Mouse (Mus musculus): ENCODE results near the gene Ttll2. TPM values are rescaled to one million over a fixed set of nuclear protein-coding genes. Genes with fewer than 3 reads are reported as not detected.
"Not testable (repeated sequence)": the region's sequence is repeated elsewhere in the genome, so short reads cannot be mapped to it uniquely, and the experiment has no call there.

Ttll2 gene
- polyA plus RNA-seq (2016; fragmentation: Nextera tagmentation; extraction: Ambion mirVana), result not detected in 2 replicates

DNA sequence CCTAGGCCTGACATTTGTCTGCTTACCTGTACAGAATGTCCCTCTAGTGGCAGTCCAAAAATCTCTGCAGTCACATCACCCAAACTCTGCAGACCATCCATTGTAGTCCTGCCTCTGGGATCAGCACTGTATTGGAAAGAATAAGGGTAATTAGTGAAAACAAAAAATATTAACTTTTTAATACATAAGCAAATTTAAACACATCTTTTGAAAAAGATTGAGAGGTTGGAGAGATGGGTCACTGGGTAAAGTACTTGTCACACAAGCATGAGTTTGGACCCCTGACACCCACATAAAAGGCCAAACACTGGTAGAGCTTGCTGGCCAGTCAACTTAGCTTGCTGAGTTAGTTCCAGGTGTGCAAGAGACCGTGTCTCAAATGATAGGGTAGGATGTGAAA, at the start of gene Ttll2:
Ttll2 (minus strand) TSS at position 101 of the 400 bp plus-strand sequence.
- not testable (repeated sequence) for H3K27ac ChIP-seq; H3K27me3 ChIP-seq (ENCODE audit: low read depth, poor library complexity, severe bottlenecking); DNase-seq (ENCODE audit: low spot score); H3K9me3 ChIP-seq (replicated peaks); H3K4me1 ChIP-seq; H3K36me3 ChIP-seq; H3K4me3 ChIP-seq
- WGBS, result 83% methylated on average over 1 of the region's 1 CpGs

DNA sequence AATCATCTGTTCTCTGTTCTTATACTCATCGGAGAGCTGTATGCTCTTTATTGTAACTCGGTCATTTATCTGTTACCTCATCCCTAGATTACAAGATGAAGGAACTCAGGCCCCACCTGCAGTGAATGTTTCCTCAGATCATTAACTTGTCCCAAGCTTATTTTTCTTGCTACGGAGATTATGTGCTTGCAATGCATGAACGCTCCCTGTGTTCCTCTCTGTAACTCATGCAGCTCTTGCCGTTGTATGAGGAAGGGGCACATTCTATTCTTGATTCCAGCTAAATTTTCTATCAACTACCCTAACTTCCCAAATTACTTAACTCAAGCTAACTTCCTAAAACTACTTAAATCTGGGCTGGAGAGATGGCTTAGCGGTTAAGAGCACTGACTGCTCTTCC, 47.3 kb upstream of the Ttll2 start:
- H3K4me1 ChIP-seq; H3K4me3 ChIP-seq; H3K27me3 ChIP-seq (ENCODE audit: low read depth, poor library complexity, severe bottlenecking); H3K36me3 ChIP-seq; H3K27ac ChIP-seq; DNase-seq (ENCODE audit: low spot score); H3K9me3 ChIP-seq (replicated peaks): not testable (repeated sequence)
- WGBS, result 95% methylated on average over 6 of the region's 6 CpGs

DNA sequence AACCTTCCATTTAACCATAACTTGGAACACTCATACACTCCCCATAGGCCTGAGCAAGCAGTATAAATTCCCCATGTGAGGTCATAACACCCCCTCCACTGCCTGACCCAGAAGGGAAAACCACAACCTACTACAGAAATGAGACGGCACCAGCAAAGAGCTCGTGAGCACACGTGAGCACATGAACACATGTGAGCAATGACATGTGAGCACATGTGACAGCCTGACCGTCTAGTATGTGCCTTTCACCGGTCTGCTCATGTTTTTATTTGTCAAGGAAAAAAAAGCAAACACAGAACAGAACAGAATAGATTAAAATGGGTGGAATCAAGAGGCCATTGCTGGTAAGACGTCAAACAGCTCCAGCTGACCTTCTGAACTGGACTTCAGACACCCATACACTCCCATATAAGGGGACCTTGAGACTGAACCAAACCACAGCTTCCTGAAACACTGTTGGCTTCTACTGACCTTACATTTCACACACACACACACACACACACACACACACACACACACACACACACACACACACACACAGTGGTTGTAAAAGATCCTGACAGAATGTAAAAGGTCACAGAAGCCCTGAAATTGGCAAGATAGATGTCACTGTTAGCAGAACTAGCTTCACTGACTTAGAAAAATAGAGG, 45.8 kb upstream of the Ttll2 start:
- H3K4me1 ChIP-seq; H3K4me3 ChIP-seq; H3K27ac ChIP-seq; H3K36me3 ChIP-seq; DNase-seq (ENCODE audit: low spot score); H3K9me3 ChIP-seq (replicated peaks); H3K27me3 ChIP-seq (ENCODE audit: low read depth, poor library complexity, severe bottlenecking): not testable (repeated sequence)
- WGBS, result 95% methylated on average over 6 of the region's 6 CpGs

DNA sequence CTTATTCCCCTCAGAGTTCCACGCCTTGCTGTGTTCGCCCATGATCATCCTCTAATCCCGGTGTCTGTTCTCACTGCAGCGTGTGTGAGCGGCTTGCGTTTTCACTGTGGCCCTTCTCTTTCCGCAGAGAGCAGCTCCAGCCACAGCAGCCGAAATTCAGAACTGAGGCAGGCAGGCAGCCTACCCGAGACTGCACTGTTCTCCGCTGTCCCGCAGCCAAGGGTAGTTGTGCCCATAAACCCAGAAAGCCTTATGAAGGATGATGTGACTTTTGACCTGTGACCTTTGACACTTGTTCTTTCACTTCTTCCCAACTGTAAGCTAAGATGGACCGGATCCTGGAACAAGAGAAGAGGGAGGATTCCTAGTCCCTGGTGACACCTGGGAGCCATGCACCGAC, 44.6 kb upstream of the Ttll2 start:
- DNase-seq (ENCODE audit: low spot score); H3K4me3 ChIP-seq; H3K27ac ChIP-seq; H3K4me1 ChIP-seq; H3K9me3 ChIP-seq (replicated peaks); H3K36me3 ChIP-seq; H3K27me3 ChIP-seq (ENCODE audit: low read depth, poor library complexity, severe bottlenecking): not testable (repeated sequence)
- 88% methylated on average over 13 of the region's 13 CpGs for WGBS

DNA sequence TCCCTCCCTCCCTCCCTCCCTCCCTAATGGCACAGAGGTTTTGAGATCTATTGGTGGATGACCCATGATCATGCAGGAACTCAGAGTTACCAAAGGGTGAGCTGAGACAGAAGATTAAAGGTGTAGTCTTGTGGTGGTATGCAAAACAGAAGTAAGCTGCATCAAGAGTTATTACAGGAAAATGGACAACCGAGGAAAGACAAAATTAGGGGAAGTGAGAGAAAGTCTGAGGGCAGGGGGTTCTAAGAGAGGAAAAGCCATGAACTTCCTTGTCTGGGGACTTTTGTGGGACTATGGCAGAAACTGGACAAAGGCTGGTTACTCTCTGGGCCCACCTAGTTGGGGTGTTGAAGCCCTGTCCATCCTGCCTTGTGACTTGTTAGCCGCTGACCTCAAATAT, 43.8 kb upstream of the Ttll2 start:
- not testable (repeated sequence) for H3K27ac ChIP-seq; H3K4me1 ChIP-seq; H3K4me3 ChIP-seq; H3K36me3 ChIP-seq; DNase-seq (ENCODE audit: low spot score); H3K9me3 ChIP-seq (replicated peaks); H3K27me3 ChIP-seq (ENCODE audit: low read depth, poor library complexity, severe bottlenecking)
- WGBS, result no CpG with 5 or more reads among the region's 2 CpGs

DNA sequence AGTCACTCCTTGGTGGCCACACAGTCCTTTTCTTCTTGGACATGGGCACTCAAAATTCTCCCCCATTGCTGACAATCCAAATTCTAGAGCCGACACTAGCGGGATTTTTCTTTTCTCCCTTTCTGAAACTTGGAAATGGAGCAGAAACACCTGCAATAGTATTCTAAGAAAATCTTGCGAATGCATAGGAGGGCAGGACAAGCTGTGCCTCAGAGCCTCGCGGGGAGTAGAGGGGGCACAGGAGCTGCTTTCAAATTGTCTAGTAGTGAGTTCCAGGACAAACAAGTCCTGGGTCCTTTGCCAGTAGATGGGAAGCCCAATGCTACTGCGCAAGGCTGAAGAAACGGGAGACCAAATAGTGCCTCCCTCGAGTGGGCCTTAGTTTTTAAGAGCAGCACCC, 43.2 kb upstream of the Ttll2 start:
- not testable (repeated sequence) for H3K36me3 ChIP-seq; DNase-seq (ENCODE audit: low spot score); H3K4me3 ChIP-seq; H3K4me1 ChIP-seq; H3K9me3 ChIP-seq (replicated peaks); H3K27me3 ChIP-seq (ENCODE audit: low read depth, poor library complexity, severe bottlenecking); H3K27ac ChIP-seq
- WGBS, result 93% methylated on average over 8 of the region's 8 CpGs

DNA sequence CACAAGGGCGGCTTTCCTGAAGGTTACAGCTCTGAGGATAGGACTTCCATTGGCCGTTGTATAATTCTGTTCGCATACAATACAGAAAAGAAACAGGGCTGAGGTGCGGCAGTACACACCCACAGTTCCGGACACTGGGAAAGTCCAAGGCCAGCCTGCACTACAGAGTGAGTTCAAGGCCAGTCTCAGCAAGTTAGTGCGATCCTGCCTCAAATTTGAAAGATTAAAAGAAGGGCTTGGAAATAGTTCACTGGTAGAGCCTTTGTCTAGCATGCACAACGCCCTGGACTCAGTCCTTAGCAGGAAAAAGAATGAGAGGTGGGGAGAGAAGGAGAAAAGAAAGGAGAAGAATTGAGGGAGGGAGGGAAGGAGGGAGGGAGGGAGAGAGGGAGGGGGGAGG, 42.6 kb upstream of the Ttll2 start:
- not testable (repeated sequence) for H3K27me3 ChIP-seq (ENCODE audit: low read depth, poor library complexity, severe bottlenecking); H3K4me3 ChIP-seq; H3K36me3 ChIP-seq; DNase-seq (ENCODE audit: low spot score); H3K4me1 ChIP-seq; H3K9me3 ChIP-seq (replicated peaks); H3K27ac ChIP-seq
- WGBS, result 91% methylated on average over 7 of the region's 7 CpGs

DNA sequence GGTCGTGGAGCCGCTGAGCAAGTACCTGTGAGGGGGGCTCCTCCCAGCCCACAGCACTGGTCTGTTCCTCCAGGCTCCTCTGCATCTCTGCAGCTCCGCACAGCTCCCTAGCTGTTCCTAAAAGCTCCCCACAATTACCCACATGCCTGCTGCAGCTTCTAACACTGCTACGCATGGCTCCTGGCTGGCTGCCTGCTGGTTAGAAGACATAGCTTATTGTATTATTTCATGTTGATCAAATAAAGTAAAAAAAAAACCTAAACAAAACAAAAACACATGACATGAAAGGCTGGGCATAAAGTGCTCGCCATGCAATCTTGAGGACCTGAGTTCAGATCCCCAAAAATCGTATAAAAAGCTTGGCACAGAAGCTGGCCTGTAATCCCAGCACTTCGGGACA, 37.4 kb upstream of the Ttll2 start:
- DNase-seq (ENCODE audit: low spot score); H3K4me1 ChIP-seq; H3K9me3 ChIP-seq (replicated peaks); H3K27ac ChIP-seq; H3K27me3 ChIP-seq (ENCODE audit: low read depth, poor library complexity, severe bottlenecking); H3K36me3 ChIP-seq; H3K4me3 ChIP-seq: not testable (repeated sequence)
- 86% methylated on average over 7 of the region's 7 CpGs for WGBS

DNA sequence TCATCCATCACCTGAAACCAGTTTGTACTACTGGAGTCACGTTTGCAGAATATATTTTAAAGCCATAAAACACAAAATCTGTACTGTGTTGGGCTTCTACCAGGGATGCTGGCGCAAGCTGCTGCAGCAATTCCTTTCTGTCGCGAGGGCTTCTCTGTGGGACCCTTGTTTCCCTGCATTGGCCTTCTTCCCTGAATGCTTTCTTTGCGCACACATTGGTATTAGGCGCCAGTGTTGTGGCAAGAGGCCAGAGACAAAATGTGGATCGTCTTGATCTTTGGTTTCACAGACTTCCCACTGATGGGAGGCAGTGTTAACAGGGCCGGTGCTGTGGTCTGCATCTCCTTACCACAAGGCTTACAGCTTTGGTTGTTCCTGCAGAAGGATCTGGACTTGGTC, 36.5 kb upstream of the Ttll2 start:
- not testable (repeated sequence) for H3K27me3 ChIP-seq (ENCODE audit: low read depth, poor library complexity, severe bottlenecking); H3K4me1 ChIP-seq
- 87% methylated on average over 8 of the region's 8 CpGs for WGBS

DNA sequence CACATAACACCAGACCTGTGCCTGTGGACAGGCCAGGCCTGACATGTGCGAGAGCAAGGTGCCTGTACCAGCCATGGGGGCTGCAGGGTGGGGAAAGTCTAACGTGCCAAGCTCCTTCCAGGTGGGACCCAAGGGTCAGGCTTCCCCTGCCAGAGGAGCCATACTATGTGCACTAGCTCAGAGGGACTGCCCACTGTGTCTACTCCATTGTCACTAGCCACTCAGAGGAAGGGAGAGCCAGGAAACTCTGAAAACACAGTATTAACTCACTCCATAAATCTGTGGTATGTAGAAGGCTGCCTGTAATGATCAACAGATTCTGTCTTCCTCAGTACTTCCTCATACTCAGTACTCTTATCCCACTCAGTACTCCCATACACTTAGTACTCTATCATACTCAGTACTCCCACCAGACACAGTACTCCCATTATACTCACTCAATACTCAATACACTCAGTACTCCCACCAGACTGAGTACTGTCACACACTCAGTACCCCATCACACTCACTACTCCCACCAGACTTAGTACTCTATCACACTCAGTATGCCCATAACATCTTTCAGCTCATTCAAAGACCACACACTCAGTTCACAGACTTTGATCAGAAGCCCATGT, 36.0 kb upstream of the Ttll2 start:
- H3K4me3 ChIP-seq; H3K27me3 ChIP-seq (ENCODE audit: low read depth, poor library complexity, severe bottlenecking); DNase-seq (ENCODE audit: low spot score); H3K36me3 ChIP-seq; H3K4me1 ChIP-seq; H3K9me3 ChIP-seq (replicated peaks); H3K27ac ChIP-seq: not testable (repeated sequence)
- WGBS, result no CpG with 5 or more reads among the region's 2 CpGs

More for the DNA sequence above, 36.5 kb upstream of the Ttll2 start:
- not testable (repeated sequence) for H3K4me3 ChIP-seq; DNase-seq (ENCODE audit: low spot score); H3K9me3 ChIP-seq (replicated peaks); H3K36me3 ChIP-seq; H3K27ac ChIP-seq

DNA sequence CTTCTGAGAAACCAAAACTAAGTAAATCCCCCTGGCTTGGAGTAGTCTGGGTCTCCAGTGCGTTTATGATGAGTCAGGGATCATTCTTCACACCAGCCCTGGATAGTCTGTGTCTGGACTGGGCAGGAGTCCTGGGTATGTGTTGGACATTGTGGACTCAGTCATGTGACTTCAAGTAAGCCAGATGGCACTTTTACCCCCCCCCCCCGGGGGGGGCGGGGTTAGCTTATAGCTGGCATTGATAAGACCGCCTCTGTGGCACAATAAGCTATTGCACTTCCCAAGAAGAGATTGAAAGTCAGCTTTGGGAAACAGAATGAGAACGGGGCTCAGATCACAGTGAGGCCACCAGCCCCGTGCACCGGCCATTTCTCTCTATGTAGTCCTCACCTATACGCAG, 33.5 kb upstream of the Ttll2 start:
- H3K9me3 ChIP-seq (replicated peaks); H3K27ac ChIP-seq; H3K27me3 ChIP-seq (ENCODE audit: low read depth, poor library complexity, severe bottlenecking); H3K4me1 ChIP-seq; DNase-seq (ENCODE audit: low spot score); H3K4me3 ChIP-seq; H3K36me3 ChIP-seq: not testable (repeated sequence)
- WGBS, result 76% methylated on average over 8 of the region's 8 CpGs

DNA sequence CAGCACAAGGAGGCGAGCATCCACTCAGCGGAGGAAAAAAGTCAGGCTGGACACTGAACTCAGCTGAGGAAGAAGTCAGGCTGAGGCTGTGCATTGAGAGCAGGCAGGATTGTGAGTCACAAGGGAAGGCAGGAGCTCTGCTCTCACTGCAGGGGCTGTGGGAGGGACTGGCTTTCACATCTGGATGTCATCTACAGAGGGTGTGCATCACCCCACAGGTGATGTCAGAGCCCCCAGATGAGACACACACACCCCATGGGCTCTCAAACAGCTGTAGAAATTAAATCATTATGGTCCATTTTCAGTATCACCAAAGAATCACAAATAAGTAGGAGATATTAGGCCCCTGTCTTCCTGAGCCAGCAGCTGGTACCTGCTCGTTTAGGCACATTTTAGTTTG, 32.9 kb upstream of the Ttll2 start, which contains the start of gene Unc93a2:
Unc93a2 (minus strand) TSS at position 101 of the 400 bp plus-strand sequence.
- H3K9me3 ChIP-seq (replicated peaks); H3K4me1 ChIP-seq; H3K27me3 ChIP-seq (ENCODE audit: low read depth, poor library complexity, severe bottlenecking); DNase-seq (ENCODE audit: low spot score); H3K36me3 ChIP-seq; H3K27ac ChIP-seq; H3K4me3 ChIP-seq: not testable (repeated sequence)
- 90% methylated on average over 3 of the region's 3 CpGs for WGBS

DNA sequence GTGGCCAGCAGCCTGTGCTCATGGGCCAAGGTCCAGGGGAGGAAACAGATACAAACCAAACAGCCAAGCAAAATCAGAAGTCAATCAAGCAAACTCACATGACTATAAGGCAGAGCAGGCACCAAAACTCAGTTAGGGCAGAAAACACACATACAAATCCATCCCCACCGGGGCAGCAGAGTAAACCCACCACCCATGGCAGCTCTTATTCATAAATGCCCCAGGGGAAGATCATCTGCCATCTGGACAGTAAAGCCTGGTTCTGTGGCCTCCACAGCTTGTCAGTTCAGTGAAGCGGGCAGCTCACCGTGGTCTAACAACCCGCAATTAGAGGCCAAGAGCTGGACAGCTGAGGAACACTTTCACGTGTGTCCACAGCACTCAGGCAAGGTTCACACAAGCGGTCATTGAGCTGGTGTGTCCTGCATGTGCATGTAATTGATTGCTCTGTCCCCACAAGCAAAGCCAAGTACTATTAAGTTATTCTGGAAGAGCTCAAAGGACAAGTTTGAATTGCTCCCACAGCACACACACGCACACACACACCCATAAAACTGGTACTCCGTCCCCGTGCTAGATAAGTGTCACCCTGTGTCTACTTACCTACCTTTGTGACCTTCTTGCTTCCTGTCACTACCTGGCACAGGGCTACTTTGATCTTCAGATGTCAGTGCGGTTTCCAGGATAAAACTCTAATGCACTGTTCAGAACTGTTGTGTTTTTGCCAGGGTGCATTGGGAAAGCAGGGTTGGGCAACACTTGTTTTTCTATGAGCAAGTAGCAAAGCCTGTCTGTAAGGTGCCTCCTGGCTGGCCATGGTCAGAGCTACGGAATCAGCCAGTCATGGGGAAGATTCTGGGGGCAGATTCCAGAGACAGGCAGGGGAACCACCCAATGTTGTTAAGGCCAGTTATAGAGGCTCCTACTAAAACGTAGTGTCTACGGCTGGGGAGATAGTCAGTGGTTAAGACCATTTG, 31.0 kb upstream of the Ttll2 start:
- WGBS, result 81% methylated on average over 12 of the region's 13 CpGs
- H3K27me3 ChIP-seq (ENCODE audit: low read depth, poor library complexity, severe bottlenecking); H3K36me3 ChIP-seq; H3K27ac ChIP-seq; H3K4me1 ChIP-seq; H3K9me3 ChIP-seq (replicated peaks); H3K4me3 ChIP-seq; DNase-seq (ENCODE audit: low spot score): not testable (repeated sequence)
